ENCODE assay signal across 11 mouse cellular contexts in genomic region chr5:3782670-3783069, GRCm38 (mm10). TPM values are rescaled to one million over a fixed set of nuclear protein-coding genes. Genes with fewer than 3 reads are reported as not detected.
A peak's percentile ranks its signal among the peaks of the same experiment; 100 is the strongest.
DNase-seq lines count a peak whose midpoint lies in the region; ATAC-seq and TF ChIP-seq lines count a peak whose summit lies in the region.
"Had no signal": no experiment of that assay in that cellular context is flagged by ENCODE, and none has a peak within 500 bp of the region (broad histone marks: within the 10 kb centered on the region; RNA-seq: fewer than 3 reads in every experiment).

No protein-coding gene starts in this region.

- H3K36me3 ChIP-seq in intestine, postnatal 0 days (ENCODE audit: control insufficient read depth, insufficient read depth) = no peaks in the 10 kb centered on the region
- no peaks in the 10 kb centered on the region for H3K36me3 ChIP-seq in intestine, embryonic 16.5 days (ENCODE audit: control insufficient read depth, insufficient read depth, low read length)
- H3K36me3 ChIP-seq: midbrain, embryonic 12.5 days had no signal

- H3K4me2 ChIP-seq in intestine, postnatal 0 days (replicated peaks; ENCODE audit: low read depth) = no peak overlapping the region
- H3K4me2 ChIP-seq in intestine, embryonic 16.5 days (ENCODE audit: low read depth, low read length) = no peak overlapping the region
- H3K4me2 ChIP-seq: midbrain, embryonic 12.5 days had no signal

- TF ChIP-seq CTCF in intestine, postnatal 0 days (IDR thresholded peaks at IDR 0.05; ENCODE audit: low read depth) = peak; percentile 53

- no peak for ATAC-seq in intestine, postnatal 0 days
- ATAC-seq in intestine, embryonic 16.5 days = no peak
- ATAC-seq in cerebellum, adult (ENCODE audit: insufficient number of reproducible peaks, low FRiP score, low TSS enrichment) = no peak

- no peaks in the 10 kb centered on the region for H3K27me3 ChIP-seq in intestine, postnatal 0 days (replicated peaks; ENCODE audit: control insufficient read depth, insufficient read depth, low read length)
- H3K27me3 ChIP-seq in intestine, embryonic 16.5 days (replicated peaks; ENCODE audit: control insufficient read depth, insufficient read depth, low read length) = no peaks in the 10 kb centered on the region
- H3K27me3 ChIP-seq: midbrain, embryonic 12.5 days had no signal

- H3K4me1 ChIP-seq in intestine, postnatal 0 days (replicated peaks; ENCODE audit: control insufficient read depth, insufficient read depth, low read length) = no peaks in the 10 kb centered on the region
- H3K4me1 ChIP-seq in intestine, embryonic 16.5 days (ENCODE audit: control insufficient read depth, insufficient read depth, low read length) = no peaks in the 10 kb centered on the region
- H3K4me1 ChIP-seq: midbrain, embryonic 12.5 days had no signal

- no peak overlapping the region for H3K4me3 ChIP-seq in intestine, postnatal 0 days (ENCODE audit: low read depth, low read length)
- H3K4me3 ChIP-seq in intestine, embryonic 16.5 days (ENCODE audit: low read length) = no peak overlapping the region
- H3K4me3 ChIP-seq: erythroblast, embryonic 14.5 days; midbrain, embryonic 12.5 days had no signal

- peak; percentile 44 for DNase-seq in CD4-positive helper T cell, adult 2 months (ENCODE audit: low read depth, low spot score)
- DNase-seq in T-cell, adult 2 months (ENCODE audit: low spot score) = peak; percentile 46
- DNase-seq in natural killer cell, adult 2 months (ENCODE audit: low spot score in 2 of 2) = peak; percentile 16 to 41
- DNase-seq in cerebellum, postnatal 36 days = no peak
- no peak for DNase-seq in right cerebral cortex, postnatal 4 days
- DNase-seq: left cerebral cortex, postnatal 4 days had no signal

- no peak overlapping the region for H3K27ac ChIP-seq in intestine, postnatal 0 days (ENCODE audit: low read depth, low read length)
- no peak overlapping the region for H3K27ac ChIP-seq in intestine, embryonic 16.5 days (ENCODE audit: low read length)
- H3K27ac ChIP-seq: midbrain, embryonic 12.5 days had no signal

- H3K9ac ChIP-seq in intestine, postnatal 0 days (ENCODE audit: low read depth, low read length) = no peak overlapping the region
- no peak overlapping the region for H3K9ac ChIP-seq in intestine, embryonic 16.5 days (ENCODE audit: low read depth, low read length)
- H3K9ac ChIP-seq: midbrain, embryonic 12.5 days had no signal

- H3K9me3 ChIP-seq in intestine, postnatal 0 days (ENCODE audit: control insufficient read depth) = no peaks in the 10 kb centered on the region
- no peaks in the 10 kb centered on the region for H3K9me3 ChIP-seq in intestine, embryonic 16.5 days (ENCODE audit: control insufficient read depth, low read length)
- H3K9me3 ChIP-seq: midbrain, embryonic 12.5 days had no signal

RNA-seq across cellular contexts. Expression of gene Ankib1, which starts 20.1 kb away (rescaled TPM):
- 5.5 and 6.6 TPM in 2 replicates for polyA plus RNA-seq in intestine, postnatal 0 days (2015; fragmentation: Nextera tagmentation; extraction: Ambion mirVana)
- 5.0 and 5.8 TPM in 2 replicates for polyA plus RNA-seq in intestine, embryonic 16.5 days (2015; fragmentation: Nextera tagmentation; extraction: Ambion mirVana)

RNA-seq across cellular contexts. Expression of gene Krit1, which starts 20.3 kb away (rescaled TPM):
- polyA plus RNA-seq in intestine, postnatal 0 days (2015; fragmentation: Nextera tagmentation; extraction: Ambion mirVana) = 14.0 and 17.7 TPM in 2 replicates
- polyA plus RNA-seq in intestine, embryonic 16.5 days (2015; fragmentation: Nextera tagmentation; extraction: Ambion mirVana) = 27.5 and 29.2 TPM in 2 replicates

Comparison
In these comparisons a context has a peak if more than half of its experiments do, and no peak if none do; other contexts are left out.
1. DNase-seq: peak in CD4-positive helper T cell, adult 2 months (single experiment), T-cell, adult 2 months (single experiment) and natural killer cell, adult 2 months (2 of 2); none in cerebellum, postnatal 36 days (0 of 2) and right cerebral cortex, postnatal 4 days (single experiment).